In the genomic region with DNA sequence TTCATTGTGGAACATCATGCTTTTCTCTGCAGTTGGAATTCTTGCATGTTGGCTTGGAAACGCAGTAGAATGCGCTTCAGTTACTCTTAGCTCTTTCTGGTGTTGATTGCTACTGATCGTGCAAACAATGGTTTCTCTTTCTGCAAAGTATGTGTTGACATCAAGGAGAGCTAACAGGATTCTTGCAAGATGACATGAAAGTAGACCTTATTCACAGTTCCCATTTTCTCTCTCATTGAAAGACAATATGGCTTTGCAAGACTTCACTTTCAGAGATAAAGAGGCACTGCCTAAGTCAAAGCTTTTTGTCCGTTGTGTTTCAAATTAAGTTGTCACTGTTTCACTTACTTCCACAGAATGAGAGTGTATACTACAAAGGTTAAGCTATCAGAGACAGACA, we compare ENCODE assay signal across 27 mouse cellular contexts.
"Had no signal": no experiment of that assay in that cellular context is flagged by ENCODE, and none has a peak within 500 bp of the region (broad histone marks: within the 10 kb centered on the region; RNA-seq: fewer than 3 reads in every experiment).

No protein-coding gene starts in this region.

- H3K9me3 ChIP-seq: heart, embryonic 13.5 days; heart, embryonic 15.5 days; hindbrain, embryonic 12.5 days; hindbrain, embryonic 15.5 days; kidney, embryonic 15.5 days; limb, embryonic 13.5 days; limb, embryonic 15.5 days; liver, embryonic 12.5 days had no signal

- ATAC-seq: hindbrain, postnatal 0 days; intestine, embryonic 16.5 days; liver, embryonic 12.5 days had no signal

- H3K4me1 ChIP-seq: hindbrain, embryonic 12.5 days; hindbrain, embryonic 15.5 days; kidney, embryonic 15.5 days; limb, embryonic 13.5 days; limb, embryonic 15.5 days; liver, embryonic 12.5 days had no signal

- H3K27ac ChIP-seq: heart, adult 2 months; heart, embryonic 13.5 days; heart, embryonic 15.5 days; hindbrain, embryonic 12.5 days; hindbrain, embryonic 15.5 days; hindbrain, postnatal 0 days; kidney, embryonic 15.5 days; kidney, postnatal 0 days; limb, embryonic 13.5 days; limb, embryonic 15.5 days; liver, embryonic 12.5 days; liver, embryonic 14.5 days had no signal

- H3K4me3 ChIP-seq: heart, adult 2 months; heart, embryonic 13.5 days; heart, embryonic 15.5 days; hindbrain, embryonic 12.5 days; hindbrain, embryonic 15.5 days; kidney, embryonic 15.5 days; limb, embryonic 13.5 days; limb, embryonic 15.5 days; liver, embryonic 12.5 days had no signal

- DNase-seq: gastrocnemius, postnatal 14 days; gastrocnemius, postnatal 36 days; heart, adult 11 months; heart, adult 2 months; heart, postnatal 14 days; heart, postnatal 36 days; kidney, adult 11 months; kidney, adult 2 months; kidney, adult 9 months; kidney, postnatal 14 days; kidney, postnatal 36 days; layer of hippocampus, adult 9-11 months; layer of hippocampus, postnatal 36 days; left cerebral cortex, postnatal 4 days had no signal

- H3K36me3 ChIP-seq: hindbrain, embryonic 12.5 days; hindbrain, embryonic 15.5 days; kidney, embryonic 15.5 days; limb, embryonic 15.5 days; liver, embryonic 12.5 days had no signal

- H3K4me2 ChIP-seq: heart, embryonic 11.5 days; heart, embryonic 13.5 days; heart, embryonic 15.5 days; hindbrain, embryonic 12.5 days; hindbrain, embryonic 15.5 days; kidney, embryonic 15.5 days; limb, embryonic 13.5 days; limb, embryonic 15.5 days; liver, embryonic 12.5 days had no signal

- H3K9ac ChIP-seq: heart, embryonic 13.5 days; heart, embryonic 15.5 days; hindbrain, embryonic 12.5 days; hindbrain, embryonic 15.5 days; kidney, embryonic 15.5 days; limb, embryonic 13.5 days; limb, embryonic 15.5 days; liver, embryonic 12.5 days; liver, embryonic 14.5 days had no signal

- H3K27me3 ChIP-seq: heart, embryonic 13.5 days; heart, embryonic 15.5 days; hindbrain, embryonic 12.5 days; hindbrain, embryonic 15.5 days; kidney, embryonic 15.5 days; limb, embryonic 13.5 days; limb, embryonic 15.5 days; liver, embryonic 12.5 days had no signal
